Mouse (Mus musculus) limb, embryonic 14.5 days (tissue): ENCODE measurements around the gene Mon2. TPM values are rescaled to one million over a fixed set of nuclear protein-coding genes. Genes with fewer than 3 reads are reported as not detected.

Experiments
- ATAC-seq: fragments of 200-750 bp; cut with Nextera tagmentation; 2 replicates; pipeline ENCODE4 v1.8.0; 2017; ENCODE audit warnings: low read depth, moderate number of reproducible peaks, moderate TSS enrichment; ENCODE audit not compliant: low FRiP score
- DNase-seq: peaks from one replicate; pipeline ENCODE4 v3.0.0-alpha.2; 2015; ENCODE audit warnings: low spot score
- H3K27ac ChIP-seq: fragments of 300-500 bp; sonication (generic); replicated peaks from 2 replicates; pipeline ENCODE4 v1.5.1; 2014; ENCODE audit warnings: low read depth, mild to moderate bottlenecking, low read length, moderate library complexity, mixed read lengths
- H3K27me3 ChIP-seq: fragments of 300-500 bp; sonication (generic); 2 replicates; pipeline ENCODE4 v1.6.1; 2014; ENCODE audit warnings: low read length, mixed read lengths; ENCODE audit not compliant: control insufficient read depth, insufficient read depth
- H3K36me3 ChIP-seq: fragments of 300-500 bp; sonication (generic); 2 replicates; pipeline ENCODE4 v1.6.1; 2014; ENCODE audit warnings: mild to moderate bottlenecking, low read length, moderate library complexity, mixed read lengths; ENCODE audit not compliant: control insufficient read depth, insufficient read depth
- H3K4me1 ChIP-seq: fragments of 300-500 bp; sonication (generic); 2 replicates; pipeline ENCODE4 v1.6.1; 2014; ENCODE audit warnings: antibody characterized with exemption, low read length, mixed read lengths; ENCODE audit not compliant: control insufficient read depth, insufficient read depth
- H3K4me2 ChIP-seq: fragments of 300-500 bp; sonication (generic); replicated peaks from 2 replicates; pipeline ENCODE4 v1.6.1; 2014; ENCODE audit warnings: low read depth, mild to moderate bottlenecking, low read length, moderate library complexity; ENCODE audit not compliant: severe bottlenecking
- H3K4me3 ChIP-seq: fragments of 300-500 bp; sonication (generic); replicated peaks from 2 replicates; pipeline ENCODE4 v1.5.1; 2014; ENCODE audit warnings: low read length
- H3K9ac ChIP-seq: fragments of 300-500 bp; sonication (generic); 2 replicates; pipeline ENCODE4 v1.6.1; 2014; ENCODE audit warnings: mild to moderate bottlenecking, low read depth, low read length, moderate library complexity; ENCODE audit not compliant: severe bottlenecking
- H3K9me3 ChIP-seq: fragments of 300-500 bp; sonication (generic); 2 replicates; pipeline ENCODE4 v1.6.1; 2016; ENCODE audit warnings: low read length; ENCODE audit not compliant: control insufficient read depth
- POLR2A ChIP-seq: fragments of 200-500 bp; IDR thresholded peaks from 2 replicates; pipeline ENCODE4 v1.8.0; 2012; ENCODE audit warnings: inconsistent platforms, mild to moderate bottlenecking, moderate library complexity, borderline replicate concordance; ENCODE audit not compliant: insufficient read depth, insufficient read length; ENCODE audit errors: extremely low read depth
- WGBS: fragments of 180-500 bp; shearing (Covaris S2); extraction: QIAGEN DNeasy Blood & Tissue Kit; methylation state at CpG from one replicate; pipeline ENCODE4 v1.1.7; 2014; 5-methylcytosine and 5-hydroxymethylcytosine counted together
- polyA plus RNA-seq, 2 experiments: library from polyadenylated mRNA; depleted of rRNA in 1 of 2; stranded (reverse) in 1 of 2; unstranded in 1 of 2; fragments of >200 nt; fragmentation: Nextera tagmentation in 1 of 2; extraction: Ambion mirVana in 1 of 2; gene quantifications; 2 replicates each; pipeline versions ENCODE4 v1.2.1 to v1.2.3; 2012 to 2014

Gene Mon2
- polyA plus RNA-seq, 2 experiments, result 46.3 to 83.3 TPM

DNA sequence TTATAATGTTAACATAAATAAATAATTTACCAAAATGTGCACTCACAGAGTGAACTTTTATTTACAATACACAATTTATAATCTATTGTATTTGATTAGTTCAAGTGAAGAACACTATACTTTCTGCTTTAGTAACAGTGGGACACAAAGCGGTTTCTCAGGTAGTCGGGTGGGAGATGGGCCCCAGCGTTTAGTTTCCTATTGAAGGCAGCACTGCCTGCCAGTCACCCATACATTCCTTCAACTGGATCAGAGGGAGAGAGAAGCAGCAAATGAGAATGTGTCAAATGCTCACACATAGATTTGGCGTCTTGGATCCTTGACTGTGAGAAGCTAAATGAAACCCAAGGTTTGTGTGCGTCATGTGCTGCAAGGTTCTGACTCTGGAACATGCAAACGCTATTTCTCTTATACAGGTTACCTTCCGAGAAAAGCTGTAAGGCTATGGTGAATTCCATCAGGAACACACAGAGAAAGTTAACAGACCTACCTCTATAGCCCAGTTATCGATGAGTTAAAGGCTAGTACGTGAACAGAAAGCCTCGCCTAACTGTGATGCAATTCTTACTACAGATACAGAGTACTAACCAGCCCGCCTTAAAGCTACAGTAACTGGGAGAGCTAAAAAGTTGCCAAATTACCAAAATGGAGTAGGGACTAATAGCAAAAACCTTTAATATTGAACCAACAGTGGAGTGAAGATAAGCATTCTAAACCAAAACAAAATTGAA lies 35.9 kb upstream of the Mon2 start:
- no peaks in the 10 kb centered on the region for H3K27me3 ChIP-seq
- H3K4me2 ChIP-seq, result no peak overlapping the region
- DNase-seq, result no peak
- H3K9ac ChIP-seq, result no peak overlapping the region
- no peak overlapping the region for H3K27ac ChIP-seq
- 88% methylated on average over 11 of the region's 11 CpGs for WGBS
- ATAC-seq, result no peak
- no peak for TF ChIP-seq POLR2A
- H3K9me3 ChIP-seq, result no peaks in the 10 kb centered on the region
- H3K4me3 ChIP-seq, result no peak overlapping the region
- no peaks in the 10 kb centered on the region for H3K4me1 ChIP-seq
- peaks cover 35% of the 10 kb centered on the region for H3K36me3 ChIP-seq

DNA sequence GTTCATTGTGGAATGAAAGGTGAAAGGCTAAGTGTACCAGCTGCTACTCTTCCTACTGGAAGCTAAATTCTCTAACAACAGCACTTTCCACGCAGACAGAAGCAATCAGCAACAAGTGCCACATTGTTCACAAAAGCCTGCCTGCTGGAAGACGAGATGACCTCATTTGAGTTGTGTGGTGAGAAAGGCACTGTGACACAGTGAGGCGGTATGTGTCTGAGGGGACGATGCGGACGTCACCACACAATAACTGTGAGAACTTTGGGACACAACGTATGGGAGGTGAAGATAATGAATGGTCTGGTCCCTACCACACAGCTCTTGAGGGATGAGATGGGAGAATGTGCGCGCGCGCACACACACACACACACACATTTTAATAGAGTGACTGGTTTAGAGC lies 34.2 kb upstream of the Mon2 start:
- TF ChIP-seq POLR2A, result no peak
- no peak overlapping the region for H3K9ac ChIP-seq
- no peaks in the 10 kb centered on the region for H3K27me3 ChIP-seq
- no peak overlapping the region for H3K4me3 ChIP-seq
- H3K4me2 ChIP-seq, result no peak overlapping the region
- peaks cover 21% of the 10 kb centered on the region for H3K36me3 ChIP-seq
- ATAC-seq (no peak), DNase-seq (no peak)
- no peaks in the 10 kb centered on the region for H3K9me3 ChIP-seq
- no peak overlapping the region for H3K27ac ChIP-seq
- H3K4me1 ChIP-seq, result no peaks in the 10 kb centered on the region
- 87% methylated on average over 11 of the region's 11 CpGs for WGBS

DNA sequence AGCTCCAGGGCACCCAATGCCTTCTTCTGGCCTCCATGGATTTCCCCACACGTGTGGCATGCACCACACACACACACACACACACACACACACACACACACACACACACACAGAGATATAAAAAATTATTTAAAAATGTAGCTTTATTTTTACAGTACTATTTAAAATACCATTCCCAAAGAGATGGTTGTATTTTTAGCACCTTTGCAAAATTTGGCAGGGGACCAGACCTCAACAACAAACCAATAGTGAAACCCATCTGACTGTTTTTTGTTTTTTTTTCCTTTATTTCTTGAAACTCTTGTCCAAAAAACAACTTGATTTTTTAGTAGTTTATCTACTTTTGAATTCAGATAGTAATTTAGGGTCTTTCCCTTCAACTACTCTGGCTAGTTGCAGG lies 32.2 kb upstream of the Mon2 start:
- no peak for DNase-seq
- ATAC-seq, result no peak
- Histone ChIP-seq H3K36me3 (peaks cover 12% of the 10 kb centered on the region; the same call in 1 of the 2 replicates), H3K4me3 (no peak overlapping the region), H3K4me1 (no peaks in the 10 kb centered on the region), H3K27me3 (no peaks in the 10 kb centered on the region), H3K9ac (no peak overlapping the region), H3K9me3 (no peaks in the 10 kb centered on the region), H3K4me2 (no peak overlapping the region), H3K27ac (no peak overlapping the region)
- no peak for TF ChIP-seq POLR2A
- WGBS, result 82% methylated on average over 1 of the region's 1 CpGs

DNA sequence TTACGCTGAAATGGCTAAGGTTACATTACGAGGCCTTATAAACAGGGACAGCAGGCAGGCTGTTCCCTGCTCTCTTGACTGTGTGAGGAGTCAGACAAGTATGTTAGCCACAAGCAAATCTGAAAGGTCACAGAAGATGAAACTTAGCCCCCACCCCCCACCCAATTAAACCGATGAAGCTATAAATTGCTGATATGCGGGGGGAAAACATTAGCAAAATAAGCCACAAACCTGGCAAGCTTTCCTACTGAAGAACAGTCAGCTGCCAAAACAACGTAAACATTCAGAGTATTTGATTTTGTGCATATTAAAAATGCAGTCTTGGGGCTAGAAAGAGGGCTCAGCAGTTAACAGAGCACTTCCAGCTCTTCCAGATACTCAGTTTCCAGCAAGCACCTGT lies 31.8 kb upstream of the Mon2 start:
- DNase-seq, result no peak
- 70% methylated on average over 5 of the region's 5 CpGs for WGBS
- H3K27ac ChIP-seq, result no peak overlapping the region

DNA sequence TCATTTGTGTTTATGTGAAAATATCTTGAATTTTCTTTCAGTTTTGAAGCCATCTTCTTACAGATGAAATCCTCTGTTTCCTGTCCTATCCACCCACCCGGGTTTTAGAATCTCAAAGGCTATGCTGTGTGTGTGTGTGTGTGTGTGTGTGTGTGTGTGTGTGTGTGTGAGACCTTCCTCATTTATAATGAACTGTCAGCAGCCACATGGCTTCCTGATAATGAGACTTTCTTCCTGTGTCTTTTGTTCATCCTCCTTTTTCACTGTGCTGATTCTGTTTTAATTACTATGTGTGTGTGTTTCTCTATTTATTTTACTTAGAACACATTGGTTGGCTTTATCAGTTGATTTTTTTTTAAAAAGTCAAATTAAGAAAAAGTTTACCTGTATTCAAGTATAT lies 25.0 kb upstream of the Mon2 start:
- no peak for TF ChIP-seq POLR2A
- ATAC-seq, result no peak
- no peak for DNase-seq

More for the DNA sequence above, 31.8 kb upstream of the Mon2 start:
- no peak for ATAC-seq
- H3K9ac ChIP-seq, result no peak overlapping the region
- TF ChIP-seq POLR2A, result no peak
- no peak overlapping the region for H3K4me3 ChIP-seq
- H3K27me3 ChIP-seq, result no peaks in the 10 kb centered on the region
- no peaks in the 10 kb centered on the region for H3K9me3 ChIP-seq
- H3K4me1 ChIP-seq, result no peaks in the 10 kb centered on the region
- H3K36me3 ChIP-seq, result peaks cover 12% of the 10 kb centered on the region; the same call in 1 of the 2 replicates
- no peak overlapping the region for H3K4me2 ChIP-seq

More for the DNA sequence above, 25.0 kb upstream of the Mon2 start:
- Histone ChIP-seq H3K4me2 (no peak overlapping the region), H3K4me3 (no peak overlapping the region), H3K9ac (no peak overlapping the region), H3K9me3 (no peaks in the 10 kb centered on the region), H3K27ac (no peak overlapping the region), H3K36me3 (no peaks in the 10 kb centered on the region), H3K4me1 (no peaks in the 10 kb centered on the region), H3K27me3 (no peaks in the 10 kb centered on the region)
- 72% methylated on average over 1 of the region's 1 CpGs for WGBS
